Mouse (Mus musculus): ENCODE results near the gene Ganc.
A peak's percentile ranks its signal among the peaks of the same experiment; 100 is the strongest.

Gene Ganc

GRCm38 (mm10) chr2:120403653-120403985, at the start of gene Ganc:
Gene Ganc (plus strand): TSS chr2:120403896.
- DNase-seq (ENCODE audit: low spot score) = no peak

GRCm38 (mm10) chr2:120360425-120360824, 43.3 kb upstream of the Ganc start:
- DNase-seq (ENCODE audit: low spot score) = no peak

- DNase-seq (ENCODE audit: low spot score) = no peak
Observed at GRCm38 (mm10) chr2:120366501-120366900, 37.2 kb upstream of the Ganc start.

GRCm38 (mm10) chr2:120367416-120368207, 36.1 kb upstream of the Ganc start:
- DNase-seq (ENCODE audit: low spot score) = no peak

- DNase-seq (ENCODE audit: low spot score) = no peak
Observed at GRCm38 (mm10) chr2:120373858-120374257, 29.8 kb upstream of the Ganc start.

GRCm38 (mm10) chr2:120386264-120386663, 17.4 kb upstream of the Ganc start:
- no peak for DNase-seq (ENCODE audit: low spot score)

GRCm38 (mm10) chr2:120387291-120387690, 16.4 kb upstream of the Ganc start:
- DNase-seq (ENCODE audit: low spot score) = no peak

- DNase-seq (ENCODE audit: low spot score) = no peak
Observed at GRCm38 (mm10) chr2:120389376-120389775, 14.3 kb upstream of the Ganc start.

GRCm38 (mm10) chr2:120390934-120391333, 12.8 kb upstream of the Ganc start:
- DNase-seq (ENCODE audit: low spot score) = no peak

- DNase-seq (ENCODE audit: low spot score) = no peak
Observed at GRCm38 (mm10) chr2:120392406-120392805, 11.3 kb upstream of the Ganc start.

- DNase-seq (ENCODE audit: low spot score) = no peak
Observed at GRCm38 (mm10) chr2:120397951-120398350, 5.7 kb upstream of the Ganc start.

GRCm38 (mm10) chr2:120402813-120403212, 883 bp upstream of the Ganc start:
- peak; percentile 39 for DNase-seq (ENCODE audit: low spot score)

GRCm38 (mm10) chr2:120403986-120404822, 508 bp downstream of the Ganc start, which contains the start of gene Tmem87a:
Gene Tmem87a (minus strand): TSS chr2:120404113.
- peak; percentile 99 for DNase-seq (ENCODE audit: low spot score)

GRCm38 (mm10) chr2:120404823-120405765, 1.4 kb downstream of the Ganc start:
- no peak for DNase-seq (ENCODE audit: low spot score)

- DNase-seq (ENCODE audit: low spot score) = no peak
Observed at GRCm38 (mm10) chr2:120411096-120411628, 7.5 kb downstream of the Ganc start.

- no peak for DNase-seq (ENCODE audit: low spot score)
Observed at GRCm38 (mm10) chr2:120414113-120414512, 10.4 kb downstream of the Ganc start.

- no peak for DNase-seq (ENCODE audit: low spot score)
Observed at GRCm38 (mm10) chr2:120414738-120415414, 11.2 kb downstream of the Ganc start.

- DNase-seq (ENCODE audit: low spot score) = no peak
Observed at GRCm38 (mm10) chr2:120424386-120424785, 20.7 kb downstream of the Ganc start.

GRCm38 (mm10) chr2:120444486-120444885, 40.8 kb downstream of the Ganc start:
- no peak for DNase-seq (ENCODE audit: low spot score)

- DNase-seq (ENCODE audit: low spot score) = no peak
Observed at GRCm38 (mm10) chr2:120446373-120446772, 42.7 kb downstream of the Ganc start.

- DNase-seq (ENCODE audit: low spot score) = no peak
Observed at GRCm38 (mm10) chr2:120447306-120447705, 43.6 kb downstream of the Ganc start.

Data from adipocyte (in vitro differentiated cells).